Mouse (Mus musculus): ENCODE measurements around the gene Pbld2. TPM values are rescaled to one million over a fixed set of nuclear protein-coding genes. Genes with fewer than 3 reads are reported as not detected.
A peak's percentile ranks its signal among the peaks of the same experiment; 100 is the strongest.

Pbld2 gene
- 10 to 100 TPM in 1 of 26 experiments, 1 to 10 TPM in 14, under 1 TPM in 10, not detected in 1; 0.41 to 11.4 (median 1.3) TPM for total RNA-seq (2018; cell fraction: chromatin; rRNA removed)
- total RNA-seq (2018; cell fraction: cytosol; rRNA removed) = under 1 TPM in 16 of 26 experiments, not detected in 10; 0.07 to 0.44 (median 0.14) TPM
- 1 to 10 TPM in 11 of 26 experiments, under 1 TPM in 11, not detected in 4; 0.17 to 3.2 (median 1.0) TPM for total RNA-seq (2018; cell fraction: nucleus; rRNA removed)
- polyA plus RNA-seq (2018) = 0.06 to 0.36 TPM in 2 of 3 replicates, not detected in the other

DNA sequence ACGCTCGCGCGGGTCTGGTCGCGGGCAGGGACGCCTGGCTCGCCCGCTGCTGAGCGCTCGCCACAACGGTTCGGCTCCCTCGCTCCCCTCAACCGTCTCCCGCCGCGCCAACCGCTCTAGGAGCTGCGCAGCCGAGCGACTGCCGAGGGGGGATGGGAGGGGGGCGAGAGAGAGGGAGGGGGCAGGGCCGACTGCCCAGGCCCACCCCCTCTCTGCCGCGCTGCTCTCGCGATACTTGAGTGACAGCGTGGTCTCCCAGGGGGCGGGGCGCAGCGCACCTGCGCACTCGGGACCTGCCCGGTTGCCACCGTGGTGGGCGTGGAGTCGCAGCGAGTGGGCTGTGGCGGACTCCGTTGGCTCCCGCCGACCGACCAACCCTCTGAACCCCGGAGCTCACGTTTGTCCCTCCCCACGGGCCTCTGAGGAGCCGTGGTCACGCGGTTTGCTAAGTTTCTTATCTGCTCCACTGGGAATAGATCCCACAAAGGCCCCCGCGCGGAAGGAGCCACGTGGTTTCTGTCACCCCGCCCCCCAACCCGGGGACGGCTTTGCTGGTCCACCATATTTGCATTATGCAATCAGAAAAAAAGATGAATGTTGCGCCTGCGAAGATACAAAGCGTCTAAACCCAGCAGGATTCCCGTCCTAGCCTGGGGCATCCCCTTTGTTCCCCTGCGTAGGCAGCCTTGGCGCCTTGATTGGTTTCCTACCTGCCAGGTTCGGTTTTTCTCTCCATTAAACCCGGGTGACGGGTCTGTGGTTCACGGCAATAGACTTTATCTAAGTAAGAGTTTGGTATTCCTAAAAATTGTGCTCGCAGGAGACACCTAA is at the start of gene Pbld2, which contains the start of gene Hnrnph3:
Gene Pbld2, plus strand, starts transcription at position 567 of the 831 bp plus-strand sequence.
Gene Hnrnph3, minus strand, starts transcription at position 469 of the 831 bp plus-strand sequence.
- Histone ChIP-seq H3K79me2 (ENCODE audit: inconsistent target) (peaks cover 41% of the 10 kb centered on the region), H3K4me3 (ENCODE audit: inconsistent target) (peak within 1 kb of the TSS; percentile 95), H3K36me3 (ENCODE audit: inconsistent target) (no peaks in the 10 kb centered on the region), H3K27ac (peak within 1 kb of the TSS; percentile 87)
- under 1% methylated on average over 55 of the region's 69 CpGs for WGBS (ENCODE audit: missing documents)

DNA sequence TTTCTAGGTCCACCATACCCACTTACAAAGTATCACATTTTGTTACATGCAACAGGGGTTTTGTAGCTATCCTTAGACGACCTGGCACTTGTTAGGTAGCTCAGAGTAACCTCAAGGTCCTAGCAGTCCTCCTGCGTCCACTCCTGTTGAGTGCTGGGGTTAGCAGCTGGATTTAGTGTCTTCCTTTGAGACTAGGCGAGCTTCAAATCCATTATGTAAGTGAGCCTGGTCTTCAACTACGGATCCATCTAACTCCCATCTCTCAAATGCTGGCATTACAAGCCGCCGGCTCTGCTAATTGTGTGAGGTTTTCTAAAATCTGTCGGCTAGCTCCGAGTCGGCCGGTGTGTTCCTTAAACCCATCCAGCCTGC is 44.5 kb upstream of the Pbld2 start:
- WGBS (ENCODE audit: missing documents) = 21% methylated on average over 10 of the region's 10 CpGs
- H3K4me3 ChIP-seq (ENCODE audit: inconsistent target) = peak overlapping the region; percentile 14; the same call in 1 of the 2 replicates
- no peak overlapping the region for H3K27ac ChIP-seq
- peaks cover 11% of the 10 kb centered on the region; the same call in 1 of the 2 replicates for H3K79me2 ChIP-seq (ENCODE audit: inconsistent target)
- no peaks in the 10 kb centered on the region for H3K36me3 ChIP-seq (ENCODE audit: inconsistent target)

DNA sequence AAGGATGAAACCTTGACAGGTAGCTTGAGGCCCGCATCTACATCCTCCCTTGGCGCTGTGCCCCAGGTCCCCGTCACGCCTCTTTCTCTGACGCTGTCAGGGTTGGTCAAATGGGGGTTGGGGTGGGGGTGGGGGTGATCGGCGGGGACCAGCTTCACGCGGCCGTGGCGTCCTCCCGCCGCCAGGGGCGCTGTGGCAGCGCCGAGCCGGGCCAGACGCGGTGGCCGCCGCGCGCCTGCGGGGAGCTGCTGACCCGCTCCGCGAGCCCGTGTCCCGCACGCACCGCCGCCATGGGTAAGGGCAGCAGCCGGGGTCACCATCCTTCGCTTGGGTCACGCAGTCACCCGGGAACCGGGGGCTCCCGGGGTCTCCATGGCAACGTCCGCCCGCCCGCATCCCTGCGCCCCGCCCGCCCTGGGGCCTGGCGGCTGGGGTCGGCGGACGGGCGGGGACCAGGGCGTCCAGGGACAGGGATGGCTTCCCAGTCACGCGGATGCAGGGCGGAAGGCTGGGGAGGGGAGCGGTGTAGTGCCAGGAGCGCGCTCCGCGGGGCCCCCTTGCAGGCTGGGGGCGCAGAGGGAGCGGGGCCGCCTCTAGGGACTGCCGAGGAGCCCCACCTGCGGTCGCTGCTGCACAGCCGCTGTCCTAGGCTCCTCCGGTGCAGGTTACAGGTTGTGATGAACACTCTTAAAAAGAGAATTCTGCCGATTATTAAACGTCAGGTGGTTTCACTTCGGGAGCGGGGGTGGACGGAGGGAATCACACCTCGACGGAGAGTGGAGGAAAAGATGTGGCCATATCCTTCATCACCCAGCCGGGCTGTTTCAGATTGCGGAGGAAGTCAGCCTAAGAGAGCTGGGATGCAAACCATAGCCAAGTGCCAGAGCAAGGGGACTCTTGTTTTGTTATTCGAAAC is 43.8 kb upstream of the Pbld2 start, which contains the start of gene Rufy2:
Gene Rufy2, plus strand, starts transcription at position 185 of the 916 bp plus-strand sequence.
- peaks cover 11% of the 10 kb centered on the region; the same call in 1 of the 2 replicates for H3K79me2 ChIP-seq (ENCODE audit: inconsistent target)
- under 1% methylated on average over 76 of the region's 77 CpGs for WGBS (ENCODE audit: missing documents)
- no peak within 1 kb of the TSS for H3K27ac ChIP-seq
- peak within 1 kb of the TSS; percentile 73 for H3K4me3 ChIP-seq (ENCODE audit: inconsistent target)
- 0 out of 2 replicates have a peak, but pooled peaks cover 2% of the 10 kb centered on the region for H3K36me3 ChIP-seq (ENCODE audit: inconsistent target)

DNA sequence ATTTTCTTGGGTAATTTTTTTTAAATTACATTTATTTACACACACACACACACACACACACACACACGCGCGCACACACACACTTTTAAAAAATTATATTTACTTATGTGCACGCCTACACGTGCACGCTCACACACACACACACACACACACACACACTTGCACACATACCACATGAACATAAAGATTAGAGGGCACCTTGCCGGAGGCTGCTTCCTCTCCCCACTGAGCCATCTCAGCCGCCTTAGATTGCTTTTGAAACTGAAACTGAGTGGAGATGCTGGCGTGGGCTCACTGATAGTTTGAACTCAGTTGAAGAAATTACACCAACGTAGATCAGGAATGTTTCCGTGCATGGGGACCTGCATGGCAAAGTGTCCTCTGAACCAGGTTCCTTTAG is 40.0 kb upstream of the Pbld2 start:
- H3K27ac ChIP-seq = no peak overlapping the region

DNA sequence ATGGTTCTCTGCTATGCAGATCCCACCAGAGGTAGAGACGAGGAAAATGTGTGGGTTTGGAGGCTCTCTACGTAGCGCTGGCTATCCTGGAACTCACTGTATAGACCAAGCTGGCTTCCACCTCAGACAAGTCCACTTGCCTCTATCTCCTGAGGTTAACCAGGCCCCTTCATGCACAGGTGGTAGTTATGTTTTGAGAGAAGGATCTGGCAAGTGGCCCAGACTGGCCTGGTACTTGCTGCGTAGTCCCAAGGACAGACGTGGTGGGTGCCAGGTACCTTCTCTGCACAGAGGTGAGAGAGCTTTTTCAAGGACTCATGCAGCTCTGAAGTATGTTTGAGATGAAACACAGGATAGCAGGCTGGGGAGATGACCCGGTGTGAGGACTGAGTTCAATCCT is 39.6 kb upstream of the Pbld2 start:
- Histone ChIP-seq H3K36me3 (ENCODE audit: inconsistent target) (peaks cover 14% of the 10 kb centered on the region; the same call in 1 of the 2 replicates), H3K4me3 (ENCODE audit: inconsistent target) (no peak overlapping the region), H3K27ac (no peak overlapping the region), H3K79me2 (ENCODE audit: inconsistent target) (peaks cover 11% of the 10 kb centered on the region; the same call in 1 of the 2 replicates)
- 88% methylated on average over 6 of the region's 6 CpGs for WGBS (ENCODE audit: missing documents)

More for the DNA sequence above, 40.0 kb upstream of the Pbld2 start:
- H3K36me3 ChIP-seq (ENCODE audit: inconsistent target) = peaks cover 12% of the 10 kb centered on the region; the same call in 1 of the 2 replicates
- H3K4me3 ChIP-seq (ENCODE audit: inconsistent target) = no peak overlapping the region
- 54% methylated on average over 10 of the region's 11 CpGs for WGBS (ENCODE audit: missing documents)
- peaks cover 11% of the 10 kb centered on the region; the same call in 1 of the 2 replicates for H3K79me2 ChIP-seq (ENCODE audit: inconsistent target)

DNA sequence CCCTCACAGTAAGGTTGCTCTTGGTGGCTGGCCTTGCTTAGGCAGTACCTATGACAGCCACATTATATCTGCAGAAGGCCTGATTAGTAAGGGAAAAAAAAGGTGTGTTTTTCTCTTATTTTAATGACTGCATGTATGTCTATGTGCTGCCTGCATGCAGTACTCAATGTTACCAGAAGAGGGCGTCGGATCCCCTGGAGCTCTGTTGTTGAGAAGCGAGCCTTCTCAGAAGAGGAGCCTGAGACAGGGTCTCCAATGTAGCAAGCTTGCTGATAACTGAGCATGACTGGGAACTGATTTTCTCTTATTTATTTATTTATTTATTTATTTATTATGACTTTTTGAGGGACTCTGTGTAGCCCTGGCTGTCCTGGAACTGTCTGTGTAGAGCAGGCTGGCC is 36.8 kb upstream of the Pbld2 start:
- Histone ChIP-seq H3K4me3 (ENCODE audit: inconsistent target) (no peak overlapping the region), H3K27ac (no peak overlapping the region), H3K36me3 (ENCODE audit: inconsistent target) (peaks cover 42% of the 10 kb centered on the region), H3K79me2 (ENCODE audit: inconsistent target) (no peaks in the 10 kb centered on the region; the same call in 1 of the 2 replicates)
- WGBS (ENCODE audit: missing documents) = 41% methylated on average over 3 of the region's 3 CpGs

DNA sequence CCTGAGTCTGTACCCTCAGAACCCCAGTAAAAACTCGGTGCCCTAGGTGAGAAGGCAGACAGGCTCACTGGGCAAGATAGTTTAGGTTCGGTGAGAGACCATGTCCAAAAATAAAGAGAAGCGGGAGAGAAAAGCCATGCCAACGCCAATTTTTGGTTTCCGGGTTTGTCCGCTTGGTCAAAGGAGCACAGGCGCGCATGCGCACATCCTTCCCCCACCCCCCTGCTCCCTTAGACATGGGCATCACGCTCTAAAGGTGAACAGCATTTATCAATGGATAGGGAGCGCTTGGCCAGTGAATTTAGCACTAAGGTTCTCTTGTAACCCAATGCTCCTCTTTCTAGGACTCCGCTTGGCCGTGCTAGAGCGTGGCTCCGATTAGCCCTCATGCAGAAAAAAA is 33.5 kb upstream of the Pbld2 start:
- no peaks in the 10 kb centered on the region; the same call in 1 of the 2 replicates for H3K79me2 ChIP-seq (ENCODE audit: inconsistent target)
- H3K36me3 ChIP-seq (ENCODE audit: inconsistent target) = peaks cover 58% of the 10 kb centered on the region
- WGBS (ENCODE audit: missing documents) = 97% methylated on average over 15 of the region's 15 CpGs
- H3K4me3 ChIP-seq (ENCODE audit: inconsistent target) = no peak overlapping the region
- H3K27ac ChIP-seq = no peak overlapping the region

DNA sequence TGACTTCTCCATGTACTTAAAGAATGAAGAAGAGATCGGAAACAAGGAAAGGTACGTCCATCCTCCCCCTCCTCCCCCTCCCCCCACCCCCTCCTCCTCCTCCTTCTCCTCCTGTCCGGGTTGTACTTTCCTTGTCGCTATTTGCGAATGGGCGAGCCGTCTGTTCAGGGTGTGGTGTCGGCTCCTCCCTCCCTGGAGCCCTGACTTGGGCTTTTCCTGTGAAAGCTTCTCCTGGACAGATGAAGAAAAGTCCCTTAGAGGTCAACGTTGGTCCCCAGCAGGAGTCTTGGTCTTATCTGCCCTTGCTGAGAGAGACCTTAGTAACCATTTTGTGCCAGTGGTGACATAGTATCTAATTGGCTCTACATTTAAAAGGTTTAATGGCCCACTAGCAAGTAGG is 30.1 kb upstream of the Pbld2 start:
- 96% methylated on average over 8 of the region's 9 CpGs for WGBS (ENCODE audit: missing documents)

DNA sequence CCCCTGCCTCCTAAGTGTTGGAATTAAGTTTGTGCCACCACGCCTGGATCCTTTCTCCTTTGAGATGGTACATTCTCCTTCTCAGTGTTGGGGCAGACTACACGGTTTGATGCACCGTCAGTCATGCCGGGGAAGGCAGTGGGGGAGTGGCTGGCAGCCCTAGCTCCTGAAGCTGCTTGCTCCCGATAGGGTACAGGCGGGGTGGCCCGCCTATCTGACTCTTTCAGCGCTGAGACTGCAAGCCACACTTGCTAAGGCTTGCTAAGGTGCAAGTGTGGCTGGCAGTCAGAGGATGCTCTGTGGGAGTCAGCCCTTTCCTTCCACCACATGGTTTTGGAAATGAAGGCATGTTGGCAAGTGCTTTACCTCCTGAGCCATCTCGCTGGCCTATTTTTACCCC is 23.5 kb upstream of the Pbld2 start:
- Histone ChIP-seq H3K79me2 (ENCODE audit: inconsistent target) (no peaks in the 10 kb centered on the region), H3K27ac (no peak overlapping the region), H3K4me3 (ENCODE audit: inconsistent target) (no peak overlapping the region), H3K36me3 (ENCODE audit: inconsistent target) (peaks cover 83% of the 10 kb centered on the region)
- 93% methylated on average over 9 of the region's 9 CpGs for WGBS (ENCODE audit: missing documents)

More for the DNA sequence above, 30.1 kb upstream of the Pbld2 start:
- Histone ChIP-seq H3K4me3 (ENCODE audit: inconsistent target) (no peak overlapping the region), H3K36me3 (ENCODE audit: inconsistent target) (peaks cover 76% of the 10 kb centered on the region), H3K79me2 (ENCODE audit: inconsistent target) (no peaks in the 10 kb centered on the region), H3K27ac (no peak overlapping the region)

DNA sequence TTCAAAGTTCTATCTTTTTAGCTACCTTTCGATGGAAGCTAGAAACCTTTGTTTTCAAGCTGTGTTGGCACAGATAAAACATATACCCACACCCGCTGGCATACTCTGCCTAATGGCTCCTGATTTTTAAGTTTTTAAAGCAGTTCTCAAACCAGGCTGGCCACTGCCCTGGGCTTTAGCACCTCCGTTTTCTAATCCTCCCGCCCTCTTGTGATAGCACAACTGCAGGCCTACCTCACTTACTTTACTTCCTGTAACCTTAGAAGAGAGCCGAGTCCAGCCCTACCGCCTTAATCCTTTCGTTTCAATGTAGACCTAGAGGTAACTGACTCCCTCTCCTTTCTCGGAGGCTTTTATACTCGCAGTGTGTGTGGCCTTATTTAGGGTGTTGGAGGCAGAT is 20.9 kb upstream of the Pbld2 start:
- 88% methylated on average over 9 of the region's 9 CpGs for WGBS (ENCODE audit: missing documents)
- Histone ChIP-seq H3K4me3 (ENCODE audit: inconsistent target) (no peak overlapping the region), H3K79me2 (ENCODE audit: inconsistent target) (no peaks in the 10 kb centered on the region), H3K36me3 (ENCODE audit: inconsistent target) (peaks cover 76% of the 10 kb centered on the region), H3K27ac (no peak overlapping the region)

DNA sequence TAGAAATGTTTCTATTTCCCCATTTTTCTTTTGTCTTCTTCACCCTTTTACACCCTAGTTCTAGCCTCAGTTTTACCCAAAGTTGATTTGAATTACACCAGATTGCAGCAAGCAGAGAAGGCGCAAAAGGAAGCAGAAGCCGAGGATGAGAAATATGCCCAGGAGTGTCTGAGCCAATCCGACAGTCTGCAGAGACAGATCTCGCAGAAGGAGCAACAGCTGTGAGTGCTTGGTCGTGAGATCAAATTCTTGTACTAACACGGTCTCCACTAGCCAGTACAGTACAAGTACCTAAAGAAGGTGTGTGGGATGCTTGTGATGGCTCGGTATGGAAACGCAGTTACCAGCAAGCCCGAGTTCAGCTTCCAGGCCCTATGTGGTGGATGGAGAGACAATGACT is 19.6 kb upstream of the Pbld2 start:
- Histone ChIP-seq H3K27ac (no peak overlapping the region), H3K79me2 (ENCODE audit: inconsistent target) (no peaks in the 10 kb centered on the region), H3K4me3 (ENCODE audit: inconsistent target) (no peak overlapping the region), H3K36me3 (ENCODE audit: inconsistent target) (peaks cover 70% of the 10 kb centered on the region)
- WGBS (ENCODE audit: missing documents) = 93% methylated on average over 6 of the region's 9 CpGs

DNA sequence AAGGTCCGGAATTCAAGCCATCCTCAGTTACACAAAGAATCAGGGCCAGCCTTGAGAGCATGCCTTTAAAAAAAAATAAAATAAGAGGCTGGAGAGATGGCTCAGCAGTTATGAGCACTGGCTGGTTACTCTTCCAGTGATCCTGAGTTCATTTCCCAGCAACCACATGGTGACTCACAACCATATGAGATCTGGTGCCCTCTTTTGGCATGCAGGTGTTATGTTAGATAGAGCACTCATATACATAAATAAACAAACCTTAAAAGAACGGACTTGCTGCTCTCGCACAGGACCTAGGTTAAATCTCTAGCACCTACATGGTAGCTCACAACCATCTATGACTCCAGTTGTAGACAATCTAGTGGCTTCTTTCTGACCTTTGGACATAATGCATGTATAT is 15.9 kb upstream of the Pbld2 start:
- H3K36me3 ChIP-seq (ENCODE audit: inconsistent target) = peaks cover 53% of the 10 kb centered on the region
- no peak overlapping the region for H3K4me3 ChIP-seq (ENCODE audit: inconsistent target)
- 100% methylated on average over 2 of the region's 3 CpGs for WGBS (ENCODE audit: missing documents)
- H3K79me2 ChIP-seq (ENCODE audit: inconsistent target) = no peaks in the 10 kb centered on the region
- no peak overlapping the region for H3K27ac ChIP-seq

DNA sequence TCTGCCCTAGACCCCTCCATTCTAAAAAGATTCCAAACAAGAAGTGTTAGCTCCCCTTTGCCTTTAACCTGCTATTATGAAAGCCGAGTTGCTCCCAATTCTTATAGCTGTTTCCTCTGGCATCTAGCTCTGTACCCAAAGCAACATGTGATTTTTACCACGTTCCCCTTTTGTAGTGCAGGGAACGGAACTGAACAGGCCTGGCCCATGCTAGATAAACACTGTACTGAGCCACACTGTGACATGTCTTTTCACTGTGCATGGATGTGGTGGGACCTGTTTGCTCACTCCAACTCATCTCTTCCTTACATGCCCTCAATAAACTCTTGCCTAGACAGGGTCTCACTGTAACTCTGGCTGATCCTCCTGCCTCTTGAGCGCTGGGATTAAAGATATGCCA is 13.8 kb upstream of the Pbld2 start:
- Histone ChIP-seq H3K79me2 (ENCODE audit: inconsistent target) (no peaks in the 10 kb centered on the region), H3K27ac (no peak overlapping the region), H3K4me3 (ENCODE audit: inconsistent target) (no peak overlapping the region), H3K36me3 (ENCODE audit: inconsistent target) (peaks cover 53% of the 10 kb centered on the region)
- WGBS (ENCODE audit: missing documents) = 28% methylated on average over 4 of the region's 4 CpGs

DNA sequence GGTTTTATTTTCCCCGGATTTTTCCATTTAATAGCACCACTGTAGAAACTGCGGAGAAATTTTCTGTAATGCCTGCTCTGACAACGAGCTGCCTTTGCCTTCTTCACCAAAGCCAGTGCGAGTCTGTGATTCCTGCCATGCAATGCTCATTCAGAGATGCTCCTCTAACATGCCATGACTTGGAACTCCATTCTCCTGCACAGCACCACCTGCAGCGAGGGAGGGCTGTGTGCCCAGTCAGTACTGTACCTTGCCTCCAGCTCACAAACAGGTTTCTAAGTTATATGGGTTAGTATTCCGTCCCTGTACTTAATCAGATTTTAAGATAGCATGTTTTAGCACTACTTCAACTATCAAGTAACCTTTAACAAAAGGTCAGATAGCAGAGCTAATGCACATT is 12.6 kb upstream of the Pbld2 start:
- H3K36me3 ChIP-seq (ENCODE audit: inconsistent target) = peaks cover 60% of the 10 kb centered on the region
- peaks cover under 1% of the 10 kb centered on the region; the same call in 1 of the 2 replicates for H3K79me2 ChIP-seq (ENCODE audit: inconsistent target)
- 94% methylated on average over 6 of the region's 6 CpGs for WGBS (ENCODE audit: missing documents)

More for the DNA sequence above, 12.6 kb upstream of the Pbld2 start:
- H3K27ac ChIP-seq = no peak overlapping the region
- H3K4me3 ChIP-seq (ENCODE audit: inconsistent target) = no peak overlapping the region

Measured in macrophage (primary cell).